In the genomic region with DNA sequence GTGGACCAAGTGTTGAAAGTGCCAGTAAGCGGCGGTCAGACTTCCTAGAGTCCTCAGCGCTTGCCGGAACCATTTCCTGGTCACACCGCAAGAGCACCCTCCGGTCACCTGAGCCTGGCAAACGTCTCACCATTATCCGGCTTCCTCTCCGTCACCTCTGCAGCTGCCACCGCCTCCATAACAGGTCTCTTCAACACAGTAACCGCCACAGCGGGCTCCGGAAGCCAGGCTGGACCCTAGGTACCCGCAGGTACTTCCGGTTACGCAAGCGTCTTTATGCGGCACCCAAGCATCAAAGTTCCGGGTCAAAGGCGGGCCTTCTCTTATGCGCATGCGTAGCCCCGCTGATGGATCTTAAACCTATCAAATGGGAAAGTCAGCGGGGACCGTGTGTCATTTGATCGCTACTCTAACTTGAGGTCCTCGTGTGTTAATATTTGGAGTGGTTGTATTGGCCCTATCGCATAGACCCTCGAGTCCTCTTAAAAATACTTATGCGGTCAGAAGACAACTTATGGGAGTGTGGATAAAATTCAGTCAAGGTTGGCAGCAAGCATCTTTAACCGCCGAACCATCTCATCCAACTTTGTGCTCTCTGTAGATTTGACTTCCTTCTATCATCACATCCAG, we compare ENCODE assay signal across 8 mouse cellular contexts. TPM values are rescaled to one million over a fixed set of nuclear protein-coding genes. Genes with fewer than 3 reads are reported as not detected.
DNase-seq lines count a peak whose midpoint lies in the region; ATAC-seq lines count a peak whose summit lies in the region.

A gene (minus strand): TSS at position 301 of the 630 bp plus-strand sequence.

- H3K9me3 ChIP-seq in intestine, embryonic 14.5 days (ENCODE audit: control insufficient read depth, low read length), result no peaks in the 10 kb centered on the region

- peak within 1 kb of the TSS; percentile 69 for H3K27ac ChIP-seq in intestine, embryonic 14.5 days (ENCODE audit: low read depth)

- ATAC-seq in intestine, embryonic 14.5 days (replicated peaks; ENCODE audit: low FRiP score, low TSS enrichment, low read depth), result peak; percentile 79

- H3K9ac ChIP-seq in intestine, embryonic 14.5 days (ENCODE audit: low read length), result peak within 1 kb of the TSS; percentile 69

- intact Hi-C loops in left cerebral cortex, postnatal 14 days (cut with DNase I), result no loop called here

- peaks cover 15% of the 10 kb centered on the region for H3K4me1 ChIP-seq in intestine, embryonic 14.5 days (replicated peaks; ENCODE audit: control insufficient read depth, insufficient read depth, low read length)

- peak within 1 kb of the TSS; percentile 84 for H3K4me2 ChIP-seq in intestine, embryonic 14.5 days (ENCODE audit: low read length)

- H3K4me3 ChIP-seq in intestine, embryonic 14.5 days (ENCODE audit: low read depth, low read length), result peak within 1 kb of the TSS; percentile 63

- WGBS in intestine, embryonic 14.5 days, result 5% methylated on average over 32 of the region's 32 CpGs

- peaks cover 60% of the 10 kb centered on the region for H3K36me3 ChIP-seq in intestine, embryonic 14.5 days (ENCODE audit: control insufficient read depth, insufficient read depth, low read length)

- no peaks in the 10 kb centered on the region for H3K27me3 ChIP-seq in intestine, embryonic 14.5 days (replicated peaks; ENCODE audit: control insufficient read depth, insufficient read depth, low read length)

- peak; percentile 85 to 88 for DNase-seq in adrenal gland, adult 18-20 months (ENCODE audit: low spot score in 2 of 2)
- DNase-seq in embryo, embryonic 11 days, result peak; percentile 96
- peak; percentile 89 for DNase-seq in gastrocnemius, postnatal 25 days
- peak; percentile 96 for DNase-seq in intestine, embryonic 14.5 days (ENCODE audit: low spot score)
- peak; percentile 95 to 97 for DNase-seq in left cerebral cortex, postnatal 14 days (ENCODE audit: low spot score in 2 of 2)
- peak; percentile 94 for DNase-seq in mesoderm, embryonic 11.5 days (ENCODE audit: low read depth, low spot score)
- peak; percentile 92 to 95 for DNase-seq in right cerebral cortex, postnatal 36 days (ENCODE audit: low spot score in 2 of 2)
- DNase-seq in yolk sac, embryonic 10.5 days (ENCODE audit: low spot score), result peak; percentile 93

RNA-seq across cellular contexts. Expression of the gene that starts here (rescaled TPM):
- total RNA-seq in adrenal gland, adult 18-20 months (2021), result 10 to 100 TPM; 52.1 to 53.0 TPM
- 10 to 100 TPM; 33.6 to 36.2 TPM for total RNA-seq in gastrocnemius, postnatal 25 days (2021)
- polyA plus RNA-seq in intestine, embryonic 14.5 days (2014; fragmentation: Nextera tagmentation; extraction: Ambion mirVana), result 27.0 and 27.4 TPM in 2 replicates
- total RNA-seq in left cerebral cortex, postnatal 14 days (2021), result 10 to 100 TPM; 56.2 to 56.7 TPM

Comparison
In these comparisons a context has a peak if more than half of its experiments do, and no peak if none do; other contexts are left out.
1. Peak in every context shown above with its lines: DNase-seq, ATAC-seq, H3K4me3 ChIP-seq and H3K27ac ChIP-seq.